Mouse (Mus musculus) embryo, embryonic 10 days (tissue): ENCODE results near the gene Cd44.

ENCODE experiments used
- DNase-seq: peaks from one replicate; pipeline ENCODE4 v3.0.0-alpha.2; 2015; ENCODE audit warnings: low spot score

The Cd44 gene

GRCm38 (mm10) chr2:102868444-102868843, 33.0 kb downstream of the Cd44 start:
- no peak for DNase-seq

GRCm38 (mm10) chr2:102867396-102868088, 33.9 kb downstream of the Cd44 start:
- no peak for DNase-seq

- DNase-seq = no peak
Observed at GRCm38 (mm10) chr2:102866594-102866993, 34.9 kb downstream of the Cd44 start.

GRCm38 (mm10) chr2:102865354-102865752, 36.1 kb downstream of the Cd44 start:
- DNase-seq = no peak

GRCm38 (mm10) chr2:102864695-102865353, 36.6 kb downstream of the Cd44 start:
- DNase-seq = no peak

- no peak for DNase-seq
Observed at GRCm38 (mm10) chr2:102864036-102864435, 37.4 kb downstream of the Cd44 start.

- DNase-seq = no peak
Observed at GRCm38 (mm10) chr2:102863583-102863982, 37.9 kb downstream of the Cd44 start.

GRCm38 (mm10) chr2:102862706-102863105, 38.8 kb downstream of the Cd44 start:
- no peak for DNase-seq

GRCm38 (mm10) chr2:102858271-102858670, 43.2 kb downstream of the Cd44 start:
- DNase-seq = no peak

GRCm38 (mm10) chr2:102853297-102853696, 48.2 kb downstream of the Cd44 start:
- no peak for DNase-seq

- DNase-seq = no peak
Observed at GRCm38 (mm10) chr2:102851936-102852477, 49.5 kb downstream of the Cd44 start.

- no peak for DNase-seq
Observed at GRCm38 (mm10) chr2:102850026-102850425, 51.4 kb downstream of the Cd44 start.

- no peak for DNase-seq
Observed at GRCm38 (mm10) chr2:102848811-102849433, 52.5 kb downstream of the Cd44 start.

GRCm38 (mm10) chr2:102841231-102841630, 60.2 kb downstream of the Cd44 start:
- DNase-seq = no peak

- no peak for DNase-seq
Observed at GRCm38 (mm10) chr2:102838179-102838578, 63.3 kb downstream of the Cd44 start.

GRCm38 (mm10) chr2:102831547-102831946, 69.9 kb downstream of the Cd44 start:
- DNase-seq = no peak

GRCm38 (mm10) chr2:102829201-102829600, 72.3 kb downstream of the Cd44 start:
- DNase-seq = no peak

GRCm38 (mm10) chr2:102828381-102828780, 73.1 kb downstream of the Cd44 start:
- DNase-seq = no peak

- DNase-seq = no peak
Observed at GRCm38 (mm10) chr2:102827841-102828240, 73.6 kb downstream of the Cd44 start.

GRCm38 (mm10) chr2:102825961-102826633, 75.4 kb downstream of the Cd44 start:
- DNase-seq = no peak

- DNase-seq = no peak
Observed at GRCm38 (mm10) chr2:102822036-102822435, 79.4 kb downstream of the Cd44 start.

GRCm38 (mm10) chr2:102820790-102821189, 80.7 kb downstream of the Cd44 start:
- no peak for DNase-seq
